Mouse (Mus musculus): Measurements from ENCODE around the gene Syp. TPM values are rescaled to one million over a fixed set of nuclear protein-coding genes. Genes with fewer than 3 reads are reported as not detected.

Syp gene
- polyA plus RNA-seq, 1 experiment from 2014 or later, result 0.63 TPM

DNA sequence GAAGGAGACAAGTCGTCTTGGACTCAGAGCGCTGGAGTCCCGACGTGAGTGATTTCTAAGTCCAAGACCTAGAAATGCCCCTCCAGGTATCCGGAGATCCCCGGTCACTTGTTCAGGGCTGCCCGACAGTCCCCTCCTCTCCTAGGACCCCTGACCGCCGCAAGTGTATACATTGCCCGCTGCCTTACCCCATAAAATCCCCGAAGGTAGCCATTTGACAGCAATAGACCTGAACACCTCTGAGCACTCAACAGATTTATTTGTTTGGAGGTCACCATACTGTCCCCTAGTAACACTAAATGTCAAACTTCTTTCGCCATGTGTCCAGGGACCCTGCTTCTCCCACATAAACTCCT is 41.8 kb downstream of the Syp start:
- H3K4me3 ChIP-seq, result peak overlapping the region; percentile 40
- no peak overlapping the region for H3K27ac ChIP-seq (ENCODE audit: poor library complexity, severe bottlenecking)
- no peak overlapping the region; the same call in 1 of the 2 replicates for H3K9ac ChIP-seq
- H3K4me1 ChIP-seq (replicated peaks), result no peaks in the 10 kb centered on the region
- peak overlapping the region; percentile 68 for H3K4me2 ChIP-seq
- no peaks in the 10 kb centered on the region for H3K9me3 ChIP-seq (replicated peaks)
- no peaks in the 10 kb centered on the region for H3K27me3 ChIP-seq (replicated peaks)
- WGBS, result 17% methylated on average over 12 of the region's 12 CpGs
- H3K36me3 ChIP-seq, result no peaks in the 10 kb centered on the region
- ATAC-seq (ENCODE audit: insufficient number of reproducible peaks, low FRiP score), result no peak

DNA sequence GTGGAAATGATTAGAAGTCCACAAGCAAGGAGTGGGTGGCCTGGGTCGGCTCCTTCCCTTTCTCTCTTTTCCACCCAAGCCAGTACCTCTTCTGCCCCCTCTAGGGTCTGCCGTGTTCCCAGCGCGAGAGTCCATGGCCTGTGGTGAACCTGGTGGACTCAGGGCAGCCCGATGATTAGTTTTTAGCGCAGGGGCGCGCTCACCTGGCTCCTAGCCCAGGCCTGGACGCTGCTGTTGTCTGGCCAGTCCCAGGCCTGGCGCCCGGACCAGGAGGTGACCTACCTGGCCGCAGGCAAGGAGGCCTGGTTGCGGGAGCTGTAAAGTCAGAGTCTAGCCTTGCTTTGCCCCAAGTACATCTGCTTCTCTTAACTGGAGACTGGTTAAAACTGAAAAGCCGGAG is 42.6 kb downstream of the Syp start, which contains the start of gene Magix:
Gene Magix (minus strand): TSS at position 388 of the 400 bp plus-strand sequence.
- Histone ChIP-seq H3K4me2 (peak within 1 kb of the TSS; percentile 68), H3K27ac (ENCODE audit: poor library complexity, severe bottlenecking) (no peak within 1 kb of the TSS), H3K4me3 (peak within 1 kb of the TSS; percentile 40), H3K36me3 (no peaks in the 10 kb centered on the region), H3K9me3 (replicated peaks) (no peaks in the 10 kb centered on the region), H3K27me3 (replicated peaks) (no peaks in the 10 kb centered on the region), H3K4me1 (replicated peaks) (no peaks in the 10 kb centered on the region), H3K9ac (no peak within 1 kb of the TSS; the same call in 1 of the 2 replicates)
- 60% methylated on average over 14 of the region's 14 CpGs for WGBS
- ATAC-seq (ENCODE audit: insufficient number of reproducible peaks, low FRiP score), result no peak

DNA sequence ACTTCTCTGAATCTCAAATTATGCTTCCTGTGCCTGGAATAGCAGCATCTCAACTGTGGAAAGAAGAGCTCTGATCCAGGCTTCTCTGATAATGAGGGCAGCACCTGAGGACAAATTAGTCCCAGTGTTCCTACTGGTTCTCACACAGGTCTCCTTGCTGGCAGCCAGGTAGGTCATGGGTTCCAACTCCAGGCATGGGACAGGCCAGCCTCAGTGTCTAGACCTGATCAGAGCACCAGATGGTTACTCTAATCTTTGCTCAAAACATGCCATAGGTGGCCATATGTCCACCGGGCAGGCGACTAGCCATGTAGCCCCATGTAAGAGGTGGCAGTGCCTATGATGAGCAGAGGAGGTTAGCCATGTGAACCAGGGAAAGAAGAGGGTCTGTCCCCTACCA is 50.0 kb downstream of the Syp start:
- Histone ChIP-seq H3K27me3 (replicated peaks) (peaks cover 3% of the 10 kb centered on the region; the same call in 1 of the 2 replicates), H3K4me3 (no peak overlapping the region), H3K4me1 (replicated peaks) (no peaks in the 10 kb centered on the region), H3K9ac (no peak overlapping the region), H3K27ac (ENCODE audit: poor library complexity, severe bottlenecking) (no peak overlapping the region), H3K36me3 (no peaks in the 10 kb centered on the region), H3K9me3 (replicated peaks) (no peaks in the 10 kb centered on the region), H3K4me2 (no peak overlapping the region)
- 85% methylated on average over 2 of the region's 2 CpGs for WGBS
- ATAC-seq (ENCODE audit: insufficient number of reproducible peaks, low FRiP score), result no peak

DNA sequence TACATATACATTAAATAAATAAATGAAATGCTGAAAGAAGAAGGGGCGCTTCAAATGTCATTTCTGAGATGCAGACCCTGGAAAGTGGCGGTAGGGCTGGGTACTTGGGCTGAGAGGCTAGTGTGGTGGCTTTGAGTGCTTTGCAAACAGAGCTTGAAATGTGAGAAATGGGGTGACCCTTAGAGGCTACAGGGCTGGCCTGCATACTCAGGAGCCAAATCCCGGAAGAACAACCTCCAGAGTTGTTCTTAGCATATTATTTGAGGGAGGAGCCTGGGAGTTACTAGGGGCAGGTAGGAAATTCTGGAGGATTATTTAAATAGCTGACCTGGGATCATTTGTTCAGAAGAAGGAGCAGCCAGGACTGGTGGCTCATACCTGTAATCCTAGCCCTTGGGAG is 52.2 kb downstream of the Syp start:
- Histone ChIP-seq H3K36me3 (no peaks in the 10 kb centered on the region), H3K4me3 (no peak overlapping the region), H3K9me3 (replicated peaks) (no peaks in the 10 kb centered on the region), H3K27ac (ENCODE audit: poor library complexity, severe bottlenecking) (no peak overlapping the region), H3K27me3 (replicated peaks) (peaks cover 3% of the 10 kb centered on the region; the same call in 1 of the 2 replicates), H3K4me2 (no peak overlapping the region), H3K4me1 (replicated peaks) (no peaks in the 10 kb centered on the region), H3K9ac (no peak overlapping the region)
- WGBS, result 50% methylated on average over 3 of the region's 3 CpGs
- no peak for ATAC-seq (ENCODE audit: insufficient number of reproducible peaks, low FRiP score)

DNA sequence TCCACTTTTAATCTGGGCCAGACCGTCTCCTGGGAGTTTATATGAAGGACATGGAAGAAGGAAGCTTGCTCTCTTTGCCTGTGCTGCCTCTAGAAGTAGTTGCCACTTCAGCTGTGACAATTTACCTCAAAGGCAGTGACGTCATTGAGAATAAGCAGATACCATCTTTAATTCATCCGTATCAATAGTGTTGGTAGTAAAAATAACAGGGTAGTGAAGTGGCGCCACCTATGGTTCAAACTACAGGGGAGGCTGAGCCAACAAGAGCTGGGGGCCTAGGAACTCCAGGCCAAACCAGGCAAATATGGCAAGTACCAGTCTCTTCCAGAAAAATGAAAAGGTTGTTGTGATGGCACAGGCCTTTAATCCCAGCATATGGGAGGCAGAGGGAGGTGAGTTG is 54.6 kb downstream of the Syp start:
- H3K4me3 ChIP-seq, result no peak overlapping the region
- 33% methylated on average over 4 of the region's 4 CpGs for WGBS
- no peaks in the 10 kb centered on the region for H3K4me1 ChIP-seq (replicated peaks)
- no peaks in the 10 kb centered on the region for H3K36me3 ChIP-seq
- no peak overlapping the region for H3K9ac ChIP-seq
- no peak for ATAC-seq (ENCODE audit: insufficient number of reproducible peaks, low FRiP score)
- H3K27me3 ChIP-seq (replicated peaks), result no peaks in the 10 kb centered on the region
- no peak overlapping the region for H3K4me2 ChIP-seq
- no peak overlapping the region for H3K27ac ChIP-seq (ENCODE audit: poor library complexity, severe bottlenecking)
- H3K9me3 ChIP-seq (replicated peaks), result no peaks in the 10 kb centered on the region

DNA sequence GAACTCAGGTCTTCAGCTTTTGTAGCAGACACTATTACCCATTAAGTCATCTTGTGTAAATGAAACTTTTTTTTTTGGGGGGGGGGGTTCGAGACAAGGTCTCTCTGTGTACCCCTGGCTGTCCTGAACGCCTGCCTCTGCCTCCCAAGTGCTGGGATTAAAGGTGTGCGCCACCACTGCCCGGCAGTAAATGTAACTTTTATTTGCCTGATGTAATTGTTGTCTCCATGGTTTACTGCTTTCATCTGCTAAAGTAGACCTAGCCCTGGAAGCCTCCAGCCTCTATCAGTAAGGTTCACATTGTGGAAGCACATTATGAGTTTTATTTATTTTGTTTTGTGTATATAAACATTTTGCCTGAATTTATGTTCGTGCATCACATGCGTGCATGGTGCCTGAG is 58.2 kb downstream of the Syp start:
- H3K9me3 ChIP-seq (replicated peaks), result no peaks in the 10 kb centered on the region
- H3K27me3 ChIP-seq (replicated peaks), result no peaks in the 10 kb centered on the region
- no peaks in the 10 kb centered on the region for H3K4me1 ChIP-seq (replicated peaks)
- H3K27ac ChIP-seq (ENCODE audit: poor library complexity, severe bottlenecking), result no peak overlapping the region
- H3K4me2 ChIP-seq, result peak overlapping the region; percentile 72
- no peak overlapping the region for H3K9ac ChIP-seq
- ATAC-seq (ENCODE audit: insufficient number of reproducible peaks, low FRiP score), result no peak
- peaks cover 13% of the 10 kb centered on the region for H3K36me3 ChIP-seq
- 35% methylated on average over 6 of the region's 6 CpGs for WGBS
- H3K4me3 ChIP-seq, result peak overlapping the region; percentile 74; the same call in 1 of the 2 replicates

DNA sequence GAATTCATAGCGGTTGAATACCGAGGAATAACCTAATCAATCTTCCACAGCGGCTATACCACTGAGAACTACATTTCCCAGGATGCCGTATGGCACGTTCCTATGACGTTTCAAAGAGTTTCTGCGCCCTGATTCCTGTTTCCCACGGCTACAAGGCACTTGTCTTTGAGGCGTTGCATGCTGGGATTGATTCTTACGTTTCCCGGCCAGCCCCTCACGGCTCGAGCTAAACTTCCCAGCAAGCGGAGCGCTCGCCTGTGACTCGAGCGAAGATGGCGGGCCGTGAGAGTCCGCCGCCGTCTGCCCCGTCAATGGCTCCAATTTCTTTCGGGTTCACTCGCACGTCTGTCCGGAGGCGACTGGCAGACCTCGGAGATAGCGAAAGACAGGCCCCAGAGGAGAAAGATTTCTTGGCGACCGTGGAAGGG is 58.7 kb downstream of the Syp start, which contains the start of gene Gpkow:
Gene Gpkow (plus strand): TSS at position 178 of the 428 bp plus-strand sequence.
- H3K4me1 ChIP-seq (replicated peaks), result no peaks in the 10 kb centered on the region
- ATAC-seq (ENCODE audit: insufficient number of reproducible peaks, low FRiP score), result peak; percentile 91
- peaks cover 18% of the 10 kb centered on the region for H3K36me3 ChIP-seq
- peak within 1 kb of the TSS; percentile 72 for H3K4me2 ChIP-seq
- no peaks in the 10 kb centered on the region for H3K9me3 ChIP-seq (replicated peaks)
- peak within 1 kb of the TSS; percentile 80 for H3K9ac ChIP-seq
- H3K27me3 ChIP-seq (replicated peaks), result no peaks in the 10 kb centered on the region
- peak within 1 kb of the TSS; percentile 74 for H3K4me3 ChIP-seq
- H3K27ac ChIP-seq (ENCODE audit: poor library complexity, severe bottlenecking), result peak within 1 kb of the TSS; percentile 57; the same call in 1 of the 2 replicates
- WGBS, result 12% methylated on average over 33 of the region's 33 CpGs

Other genes with a start within 250 kb of the Syp start
- 0.10 TPM in 1 of 2 replicates, not detected in the other for gene Foxp3, start 64.8 kb upstream of the Syp start, polyA plus RNA-seq (2016; fragmentation: Nextera tagmentation; extraction: Ambion mirVana)
- 2.9 and 3.2 TPM in 2 replicates for gene Ppp1r3f, start 64.2 kb upstream of the Syp start, polyA plus RNA-seq (2016; fragmentation: Nextera tagmentation; extraction: Ambion mirVana)
- gene Ccdc22, start 33.0 kb upstream of the Syp start, polyA plus RNA-seq (2016; fragmentation: Nextera tagmentation; extraction: Ambion mirVana), result 19.4 and 20.2 TPM in 2 replicates
- not detected in 2 replicates for gene Cacna1f, start 31.4 kb upstream of the Syp start, polyA plus RNA-seq (2016; fragmentation: Nextera tagmentation; extraction: Ambion mirVana)
- gene Prickle3, start 18.8 kb downstream of the Syp start, polyA plus RNA-seq (2016; fragmentation: Nextera tagmentation; extraction: Ambion mirVana), result 6.6 and 6.8 TPM in 2 replicates
- gene Plp2, start 32.9 kb downstream of the Syp start, polyA plus RNA-seq (2016; fragmentation: Nextera tagmentation; extraction: Ambion mirVana), result 147 and 155 TPM in 2 replicates
- 0.18 TPM in 2 replicates for gene Magix, start 42.8 kb downstream of the Syp start, polyA plus RNA-seq (2016; fragmentation: Nextera tagmentation; extraction: Ambion mirVana)
- gene Gpkow, start 58.7 kb downstream of the Syp start, polyA plus RNA-seq (2016; fragmentation: Nextera tagmentation; extraction: Ambion mirVana), result 35.5 and 36.4 TPM in 2 replicates
- 21.6 and 22.4 TPM in 2 replicates for gene Wdr45, start 75.9 kb downstream of the Syp start, polyA plus RNA-seq (2016; fragmentation: Nextera tagmentation; extraction: Ambion mirVana)
- not detected in 2 replicates for gene Gm45208, start 83.8 kb downstream of the Syp start, polyA plus RNA-seq (2016; fragmentation: Nextera tagmentation; extraction: Ambion mirVana)
- 43.5 and 44.3 TPM in 2 replicates for gene Praf2, start 90.0 kb downstream of the Syp start, polyA plus RNA-seq (2016; fragmentation: Nextera tagmentation; extraction: Ambion mirVana)
- gene Ccdc120, start 112.4 kb downstream of the Syp start, polyA plus RNA-seq (2016; fragmentation: Nextera tagmentation; extraction: Ambion mirVana), result 6.6 and 8.2 TPM in 2 replicates
- gene Tfe3, start 124.1 kb downstream of the Syp start, polyA plus RNA-seq (2016; fragmentation: Nextera tagmentation; extraction: Ambion mirVana), result 22.3 TPM in 2 replicates
- 32.0 and 32.2 TPM in 2 replicates for gene Gripap1, start 151.3 kb downstream of the Syp start, polyA plus RNA-seq (2016; fragmentation: Nextera tagmentation; extraction: Ambion mirVana)
- gene Kcnd1, start 183.8 kb downstream of the Syp start, polyA plus RNA-seq (2016; fragmentation: Nextera tagmentation; extraction: Ambion mirVana), result 1.4 and 1.9 TPM in 2 replicates
- gene Otud5, start 202.9 kb downstream of the Syp start, polyA plus RNA-seq (2016; fragmentation: Nextera tagmentation; extraction: Ambion mirVana), result 41.1 and 41.2 TPM in 2 replicates
- gene Pim2, start 239.8 kb downstream of the Syp start, polyA plus RNA-seq (2016; fragmentation: Nextera tagmentation; extraction: Ambion mirVana), result 6.4 and 6.8 TPM in 2 replicates
- gene Slc35a2, start 245.6 kb downstream of the Syp start, polyA plus RNA-seq (2016; fragmentation: Nextera tagmentation; extraction: Ambion mirVana), result 25.9 and 26.8 TPM in 2 replicates